Mouse (Mus musculus) kidney, adult 8-10 months (tissue): ENCODE measurements around the gene Copz1.
"Not testable (repeated sequence)": the region's sequence is repeated elsewhere in the genome, so short reads cannot be mapped to it uniquely, and the experiment has no call there.

ENCODE experiments used
- DNase-seq, 2 experiments: peaks; one replicate each; pipeline ENCODE4 v3.0.0; 2022

The Copz1 gene

GRCm38 (mm10) chr15:103272419-103273279, at the start of gene Copz1:
TSS of gene Copz1 (plus strand) at chr15:103272714.
- peak; percentile 98 to 99 for DNase-seq

GRCm38 (mm10) chr15:103224161-103224560, 48.4 kb upstream of the Copz1 start:
- no peak for DNase-seq

DNA sequence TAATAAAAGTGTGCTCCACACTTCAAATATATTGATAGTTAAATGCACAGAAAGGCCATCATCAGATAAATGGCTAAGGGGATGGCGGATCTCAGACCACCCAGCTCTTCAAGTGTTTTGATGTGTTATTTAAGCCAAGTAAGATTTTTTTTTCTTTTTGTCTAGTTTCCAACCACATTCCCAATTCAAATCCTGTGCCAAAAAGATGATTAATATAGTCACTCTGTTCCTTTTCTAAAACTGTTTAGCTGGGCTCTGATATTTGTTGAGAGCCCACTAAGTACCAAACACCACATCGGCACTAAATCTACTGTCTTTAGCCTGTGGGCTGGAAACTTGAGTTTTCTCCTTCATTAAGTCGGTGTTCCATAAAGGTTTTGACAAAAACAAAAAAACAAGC, 45.5 kb upstream of the Copz1 start:
- no peak for DNase-seq

- no peak for DNase-seq
These were observed 44.9 kb upstream of the Copz1 start for GRCm38 (mm10) chr15:103227572-103227971.

GRCm38 (mm10) chr15:103228904-103229303, 43.6 kb upstream of the Copz1 start:
- no peak for DNase-seq

DNA sequence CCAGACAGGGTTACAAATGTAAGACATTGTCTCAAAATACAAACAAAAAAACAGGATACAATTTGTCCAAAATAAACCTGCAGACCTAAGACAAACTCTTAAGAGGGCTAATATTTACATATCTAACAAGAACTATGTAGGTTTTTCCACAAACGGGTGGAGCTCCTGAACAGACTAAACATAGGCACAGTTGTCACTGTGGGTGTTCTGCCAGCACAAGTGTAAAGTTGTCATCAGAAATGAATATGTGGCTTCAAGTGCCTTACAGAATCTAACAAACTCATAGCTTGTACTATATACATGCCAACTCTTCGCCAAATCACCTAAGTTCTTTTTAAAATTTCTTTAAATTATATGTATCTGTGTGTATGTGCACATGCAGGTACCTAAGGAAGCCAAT, 39.4 kb upstream of the Copz1 start:
- no peak for DNase-seq

GRCm38 (mm10) chr15:103237295-103237694, 35.2 kb upstream of the Copz1 start:
- no peak for DNase-seq

- DNase-seq = peak; percentile 93 to 95
These were observed 33.3 kb upstream of the Copz1 start for GRCm38 (mm10) chr15:103239130-103239684.

- peak; percentile 98 to 99 for DNase-seq
These were observed 32.8 kb upstream of the Copz1 start, which contains the start of gene Cbx5 for GRCm38 (mm10) chr15:103239685-103240159. TSS of gene Cbx5 (minus strand) at chr15:103239816.

GRCm38 (mm10) chr15:103240160-103241028, 32.1 kb upstream of the Copz1 start, which contains the start of gene Hnrnpa1:
TSS of gene Hnrnpa1 (plus strand) at chr15:103240432.
- peak; percentile 96 to 99 for DNase-seq

DNA sequence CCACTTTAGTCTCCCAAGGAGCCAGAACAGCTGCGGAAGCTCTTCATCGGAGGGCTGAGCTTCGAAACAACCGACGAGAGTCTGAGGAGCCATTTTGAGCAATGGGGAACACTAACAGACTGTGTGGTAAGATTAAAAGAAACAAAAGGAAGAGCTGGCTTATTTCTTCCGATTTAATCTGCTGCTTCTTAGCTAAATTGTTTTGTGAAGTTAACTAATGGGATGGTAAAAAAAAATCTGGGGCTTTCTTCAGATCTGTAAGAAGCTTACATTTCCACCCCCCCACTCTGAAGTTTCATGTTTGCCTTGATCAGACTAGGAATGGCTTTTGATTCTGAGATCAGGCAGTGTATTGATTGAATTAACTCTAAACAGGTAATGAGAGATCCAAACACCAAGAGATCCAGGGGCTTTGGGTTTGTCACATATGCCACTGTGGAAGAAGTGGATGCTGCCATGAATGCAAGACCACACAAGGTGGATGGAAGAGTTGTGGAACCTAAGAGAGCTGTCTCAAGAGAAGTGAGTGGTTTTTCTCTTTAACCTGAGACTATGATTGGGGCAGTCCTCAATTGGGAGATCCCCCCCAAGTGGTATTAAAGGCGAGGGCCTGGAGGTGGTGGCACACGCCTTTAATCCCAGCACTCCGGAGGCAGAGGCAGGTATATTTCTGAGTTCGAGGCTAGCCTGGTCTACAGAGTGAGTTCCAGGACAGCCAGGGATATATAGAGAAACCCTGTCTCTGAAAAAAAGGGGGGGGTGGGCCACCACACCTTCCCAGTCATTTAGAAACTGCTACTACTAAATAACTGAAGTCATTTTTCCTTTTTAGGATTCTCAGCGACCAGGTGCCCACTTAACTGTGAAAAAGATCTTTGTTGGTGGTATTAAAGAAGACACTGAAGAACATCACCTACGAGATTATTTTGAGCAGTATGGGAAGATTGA, 31.2 kb upstream of the Copz1 start:
- not testable (repeated sequence) for DNase-seq

- DNase-seq = no peak
These were observed 29.6 kb upstream of the Copz1 start for GRCm38 (mm10) chr15:103242885-103243284.

GRCm38 (mm10) chr15:103245616-103246015, 26.9 kb upstream of the Copz1 start:
- no peak for DNase-seq

DNA sequence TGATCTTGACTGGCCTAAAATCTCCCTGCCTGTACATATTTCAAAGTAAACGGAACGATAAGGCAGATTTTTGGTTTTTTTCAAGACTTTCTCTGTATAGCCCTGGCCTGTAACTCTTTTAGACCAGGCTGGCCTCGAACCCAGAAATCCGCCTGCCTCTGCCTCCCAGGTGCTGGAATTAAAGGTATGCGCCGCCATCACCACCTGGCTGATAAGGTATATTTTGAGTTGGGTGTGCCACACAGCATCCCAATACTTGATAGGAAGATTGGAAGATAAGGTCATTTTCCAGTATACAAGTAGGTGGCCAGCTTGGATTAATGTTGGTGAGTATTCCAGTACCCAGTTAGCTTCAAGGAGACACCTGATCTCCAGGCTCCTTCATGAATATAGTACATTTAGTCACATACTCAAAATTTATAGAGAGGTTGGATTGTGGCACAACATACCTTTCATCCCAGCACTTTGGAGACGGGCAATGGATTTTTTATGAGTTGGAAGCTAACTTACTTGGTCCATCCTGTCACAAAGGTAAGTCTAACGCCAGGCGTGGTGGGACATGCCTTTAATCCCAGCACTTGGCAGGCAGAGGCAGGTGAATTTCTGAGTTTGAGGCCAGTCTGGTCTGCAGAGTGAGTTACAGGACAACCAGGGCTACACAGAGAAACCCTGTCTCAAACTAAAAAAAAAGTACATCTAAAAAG, 25.3 kb upstream of the Copz1 start:
- no peak for DNase-seq

- no peak for DNase-seq
These were observed 24.6 kb upstream of the Copz1 start for GRCm38 (mm10) chr15:103247782-103248400.

DNA sequence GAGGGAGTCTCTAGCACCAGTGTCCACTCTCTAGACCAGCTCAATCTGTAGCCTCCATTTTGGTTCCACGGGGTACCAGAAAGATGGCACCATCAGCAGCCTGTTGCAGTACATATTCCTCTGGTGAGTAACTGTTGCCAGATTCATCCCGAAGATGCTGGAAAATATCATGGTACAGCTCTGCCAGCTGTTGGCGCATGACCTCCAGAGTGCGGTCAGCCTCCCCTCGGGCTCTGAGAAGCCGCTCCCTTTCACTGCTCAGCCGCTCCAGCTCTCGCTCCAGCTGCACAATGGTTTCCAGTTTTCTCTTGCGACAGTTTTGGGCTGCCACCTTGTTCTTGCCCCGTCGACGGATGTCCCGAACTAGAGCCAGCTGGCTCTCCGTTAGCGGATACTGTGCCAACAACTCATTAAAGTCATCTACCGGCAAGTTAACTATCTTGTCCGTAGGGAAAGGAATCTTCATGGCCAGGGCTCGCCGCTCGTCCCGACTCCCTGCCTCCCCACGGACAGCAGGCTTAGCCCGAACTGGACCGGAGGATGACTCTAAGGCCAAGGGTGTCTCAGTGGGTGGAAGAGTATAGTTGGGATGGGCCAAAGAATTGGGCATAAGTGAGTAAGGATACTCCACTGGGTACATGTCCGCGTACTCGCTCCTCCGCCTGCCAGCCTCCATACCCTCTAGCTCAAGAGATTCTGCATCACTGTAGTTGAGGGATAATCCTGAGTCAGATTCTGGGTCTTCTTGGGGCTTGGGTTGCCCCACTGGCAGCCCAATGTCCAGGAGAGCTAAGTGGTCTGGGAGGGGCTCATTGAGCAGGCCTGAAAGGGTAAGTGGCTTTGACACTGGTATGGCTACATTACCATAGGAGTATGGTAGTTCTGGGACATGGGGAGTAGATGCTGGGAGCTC, 23.9 kb upstream of the Copz1 start:
- DNase-seq = no peak

GRCm38 (mm10) chr15:103249511-103249910, 23.0 kb upstream of the Copz1 start:
- not testable (repeated sequence) for DNase-seq

DNA sequence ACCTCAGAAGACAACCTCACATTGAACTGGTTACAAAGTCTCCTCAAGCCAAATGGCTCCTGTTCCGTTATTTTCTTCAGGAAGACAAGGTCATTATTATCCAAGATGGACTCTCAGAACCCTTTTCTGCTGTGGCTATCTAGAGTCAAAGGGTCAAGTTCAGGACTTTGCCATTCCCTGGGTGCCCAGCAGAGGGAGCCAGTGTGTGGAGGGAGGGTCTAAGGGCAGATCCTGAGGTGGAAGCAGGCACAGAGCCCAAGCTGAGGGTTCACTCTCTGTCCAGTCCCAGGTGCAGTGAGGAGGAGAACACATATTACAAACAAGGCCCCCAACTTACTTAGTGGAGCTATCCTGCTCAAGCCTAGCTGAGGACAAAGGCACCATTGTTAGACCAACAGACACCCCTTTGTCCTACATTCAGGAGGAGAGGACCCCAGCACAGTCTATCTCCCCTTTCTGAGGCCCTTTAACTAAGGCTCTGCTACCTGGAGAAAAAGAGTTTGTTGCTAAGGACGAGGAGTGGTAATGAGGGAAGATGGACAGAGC, 22.2 kb upstream of the Copz1 start:
- DNase-seq = peak; percentile 65 to 80

DNA sequence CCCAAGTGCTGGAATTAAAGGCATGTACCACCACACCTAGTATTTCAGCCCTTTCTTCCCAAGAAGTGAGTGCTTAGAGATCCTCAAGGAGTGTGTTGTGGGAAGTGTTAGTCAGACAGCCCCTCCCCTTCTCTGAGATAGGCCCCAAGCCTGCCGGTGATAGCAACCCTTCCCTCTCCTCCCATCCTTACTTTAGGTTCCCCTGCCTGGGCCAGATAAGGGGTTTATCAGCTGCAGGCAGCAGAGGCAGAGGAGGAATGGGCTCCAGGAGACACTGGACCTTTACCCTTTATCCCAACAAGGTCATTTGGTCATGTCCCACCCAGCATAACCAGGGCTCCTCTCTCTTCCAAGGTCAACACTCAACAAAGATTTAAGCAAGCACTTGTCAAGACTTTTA, 20.9 kb upstream of the Copz1 start:
- no peak for DNase-seq
